Mouse (Mus musculus): ENCODE measurements around the gene Arhgap17.

GRCm38 (mm10) chr7:123346631-123347290, 23.0 kb downstream of the Arhgap17 start:
- TF ChIP-seq CTCF (IDR thresholded peaks at IDR 0.05; ENCODE audit: low read depth) (no peak), EP300 (IDR thresholded peaks at IDR 0.05; ENCODE audit: low read depth) (no peak)
